Mouse (Mus musculus) kidney, adult 2 months (tissue): Measurements from ENCODE around the gene Gm20662.

Experiments used
- CTCF ChIP-seq: fragments of 200-500 bp; conservative IDR thresholded peaks from 2 replicates; pipeline ENCODE4 v1.5.1; 2011; ENCODE audit warnings: low read depth, mild to moderate bottlenecking, control low read depth, low read length, moderate library complexity, mixed read lengths; ENCODE audit not compliant: insufficient read depth, insufficient read length
- POLR2A ChIP-seq: fragments of 200-500 bp; IDR thresholded peaks from one replicate; pipeline ENCODE4 v1.6.1; 2011; ENCODE audit warnings: low read depth, low read length, control low read depth

DNA sequence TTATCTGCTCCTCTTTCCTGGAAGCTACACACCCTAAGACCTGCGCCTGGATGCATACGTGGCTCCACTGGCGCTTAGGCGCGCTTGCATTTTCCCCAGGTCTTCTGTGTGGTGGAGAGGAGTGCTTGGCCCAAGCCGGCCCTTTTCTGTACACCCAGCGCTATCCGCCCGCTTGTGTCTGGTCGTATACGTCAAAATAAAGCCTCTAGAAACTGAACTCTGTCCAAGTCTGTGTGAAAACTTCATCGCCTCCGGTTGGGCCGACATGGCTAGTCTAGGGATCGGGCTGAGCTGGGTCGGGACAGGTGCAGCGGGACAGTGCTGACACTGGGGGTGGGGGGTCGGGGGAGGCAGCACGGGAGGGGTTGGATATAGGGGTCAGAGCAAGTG is 52.4 kb downstream of the Gm20662 start:
- TF ChIP-seq CTCF (no peak), POLR2A (no peak)
